Mouse (Mus musculus): ENCODE results near the gene Syt1.

- TF ChIP-seq CTCF (IDR thresholded peaks at IDR 0.05; ENCODE audit: low read depth) (no peak), EP300 (IDR thresholded peaks at IDR 0.05; ENCODE audit: low read depth) (no peak)
Measured at GRCm38 (mm10) chr10:108658300-108658699, 352.5 kb downstream of the Syt1 start.
